Mouse (Mus musculus) brain, embryonic 14.5 days (tissue): Measurements from ENCODE around the gene Lmna. TPM values are rescaled to one million over a fixed set of nuclear protein-coding genes. Genes with fewer than 3 reads are reported as not detected.

Source experiments
- DNase-seq: peaks from one replicate; pipeline ENCODE4 v3.0.0-alpha.2; 2011; ENCODE audit warnings: low read depth
- CTCF ChIP-seq: fragments of 200-500 bp; IDR thresholded peaks from 2 replicates; pipeline ENCODE4 v1.5.1; 2012; ENCODE audit warnings: inconsistent platforms, mild to moderate bottlenecking, moderate library complexity, borderline replicate concordance; ENCODE audit not compliant: insufficient read depth, insufficient read length; ENCODE audit errors: extremely low read depth
- POLR2A ChIP-seq: fragments of 200-500 bp; IDR thresholded peaks from 2 replicates; pipeline ENCODE4 v1.6.1; 2012; ENCODE audit warnings: mild to moderate bottlenecking, inconsistent platforms, borderline replicate concordance; ENCODE audit not compliant: poor library complexity, insufficient read depth, insufficient read length, severe bottlenecking; ENCODE audit errors: extremely low read depth
- polyA plus RNA-seq: library from polyadenylated mRNA; depleted of rRNA; stranded (reverse); fragments of >200 nt; gene quantifications from 2 replicates; pipeline ENCODE4 v1.2.3, GENCODE M21; 2012; rRNA removed

Lmna gene
- polyA plus RNA-seq, result 33.2 and 39.5 TPM in 2 replicates

DNA sequence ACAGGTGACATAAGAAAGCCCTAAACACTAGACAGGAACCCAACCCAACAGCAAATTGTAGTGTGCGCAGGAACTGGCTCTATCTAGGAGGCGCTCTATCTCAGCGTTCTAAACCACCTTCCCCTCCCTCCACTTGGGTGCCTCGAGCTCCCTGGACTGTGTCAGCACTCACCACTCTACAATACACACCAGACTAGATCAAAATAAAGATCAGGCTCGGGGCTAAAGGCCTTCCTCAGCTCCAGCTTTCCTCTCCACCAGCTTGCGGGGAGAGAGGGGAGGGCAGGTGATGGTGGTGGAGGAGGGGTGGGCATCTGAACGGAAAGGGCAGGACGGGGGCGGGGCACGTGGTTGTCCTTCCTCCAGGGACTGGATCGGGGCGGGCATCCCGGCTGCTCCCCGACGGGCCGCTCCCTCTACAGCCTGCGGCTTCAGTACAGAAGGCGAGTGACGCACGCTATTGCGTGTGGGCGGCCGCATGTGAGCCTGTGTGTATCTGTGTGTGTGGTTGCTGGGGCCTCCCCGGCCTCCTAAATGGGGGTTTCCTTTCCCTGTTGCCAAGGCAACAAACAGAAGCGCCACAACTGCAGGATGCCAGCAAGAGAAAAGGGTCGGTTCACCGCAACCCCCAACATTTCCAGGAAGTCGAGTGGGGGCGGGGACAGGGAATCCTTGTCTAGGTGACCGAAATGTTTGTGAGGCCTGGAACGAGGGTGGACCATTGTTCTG is at the start of gene Lmna:
Gene Lmna (minus strand): TSS at position 265 of the 729 bp plus-strand sequence.
- peak; percentile 97 for DNase-seq
- TF ChIP-seq POLR2A (peak; percentile 20; the same call in 1 of the 2 replicates), CTCF (peak; percentile 45)

GRCm38 (mm10) chr3:88556616-88557015 is 46.9 kb upstream of the Lmna start:
- DNase-seq, result no peak
- TF ChIP-seq POLR2A, result no peak
- TF ChIP-seq CTCF, result no peak

- no peak for DNase-seq
- TF ChIP-seq POLR2A (no peak), CTCF (no peak)
These were observed 46.0 kb upstream of the Lmna start for GRCm38 (mm10) chr3:88555731-88556130.

GRCm38 (mm10) chr3:88555069-88555605 is 45.4 kb upstream of the Lmna start:
- no peak for DNase-seq
- TF ChIP-seq POLR2A, result no peak
- no peak for TF ChIP-seq CTCF

- TF ChIP-seq POLR2A (no peak), CTCF (no peak)
- peak; percentile 90 for DNase-seq
These were observed 44.3 kb upstream of the Lmna start for GRCm38 (mm10) chr3:88553880-88554586.

DNA sequence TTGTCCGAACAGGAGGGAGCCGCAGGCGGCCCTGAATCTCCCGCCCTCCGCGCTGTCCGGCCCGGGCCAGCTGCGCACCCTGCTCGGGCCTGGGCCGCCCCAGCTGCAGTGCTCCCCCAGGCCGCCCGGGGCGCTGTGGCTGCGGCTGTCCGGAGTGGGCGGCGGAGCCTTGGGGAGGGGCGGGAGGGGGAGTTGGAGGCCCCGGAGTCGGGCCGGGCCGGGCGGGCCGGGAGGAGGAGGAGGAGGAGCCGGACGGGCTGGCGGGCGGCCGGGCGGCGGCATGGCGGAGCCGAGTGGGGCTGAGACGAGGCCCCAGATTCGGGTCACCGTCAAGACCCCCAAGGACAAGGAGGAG is 43.7 kb upstream of the Lmna start, which contains the start of gene Ubqln4:
Gene Ubqln4 (plus strand): TSS at position 234 of the 355 bp plus-strand sequence.
- DNase-seq, result peak; percentile 95
- TF ChIP-seq CTCF (peak; percentile 79), POLR2A (peak; percentile 81)

GRCm38 (mm10) chr3:88552676-88553524 is 43.1 kb upstream of the Lmna start, which contains the start of gene Lamtor2:
Lamtor2 (minus strand) TSS chr3:88553074.
- no peak for TF ChIP-seq CTCF
- peak; percentile 56; the same call in 1 of the 2 replicates for TF ChIP-seq POLR2A
- peak; percentile 99 for DNase-seq

DNA sequence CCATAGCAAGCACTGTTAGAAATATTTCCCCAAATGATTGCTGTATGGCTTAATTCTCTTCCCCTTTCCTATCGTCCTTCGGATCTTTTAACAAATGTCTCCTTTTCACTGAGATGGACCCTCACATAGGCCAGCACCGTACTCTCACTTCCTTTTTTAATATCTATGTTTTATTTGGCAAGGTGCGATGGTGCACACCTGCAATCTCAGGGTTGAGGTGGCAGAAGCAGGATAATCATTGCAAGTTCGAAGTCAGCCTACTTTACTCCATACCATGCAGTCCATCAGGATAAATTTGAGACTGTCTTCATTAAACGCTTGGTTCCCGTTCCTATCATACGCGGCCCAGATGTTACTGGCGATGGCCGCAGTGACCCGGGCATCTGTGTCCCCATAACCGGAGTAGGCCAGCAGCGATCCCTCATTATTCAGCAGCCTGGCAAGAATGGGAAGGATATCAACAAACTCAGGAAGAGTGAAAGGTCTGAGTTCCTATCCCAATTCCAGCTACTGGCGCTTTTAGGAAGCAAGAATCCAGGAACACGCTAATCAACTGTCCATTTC is 42.4 kb upstream of the Lmna start:
- no peak for TF ChIP-seq CTCF
- TF ChIP-seq POLR2A, result no peak
- no peak for DNase-seq

- TF ChIP-seq POLR2A (no peak), CTCF (no peak)
- DNase-seq, result no peak
These were observed 41.8 kb upstream of the Lmna start for GRCm38 (mm10) chr3:88551586-88551985.

DNA sequence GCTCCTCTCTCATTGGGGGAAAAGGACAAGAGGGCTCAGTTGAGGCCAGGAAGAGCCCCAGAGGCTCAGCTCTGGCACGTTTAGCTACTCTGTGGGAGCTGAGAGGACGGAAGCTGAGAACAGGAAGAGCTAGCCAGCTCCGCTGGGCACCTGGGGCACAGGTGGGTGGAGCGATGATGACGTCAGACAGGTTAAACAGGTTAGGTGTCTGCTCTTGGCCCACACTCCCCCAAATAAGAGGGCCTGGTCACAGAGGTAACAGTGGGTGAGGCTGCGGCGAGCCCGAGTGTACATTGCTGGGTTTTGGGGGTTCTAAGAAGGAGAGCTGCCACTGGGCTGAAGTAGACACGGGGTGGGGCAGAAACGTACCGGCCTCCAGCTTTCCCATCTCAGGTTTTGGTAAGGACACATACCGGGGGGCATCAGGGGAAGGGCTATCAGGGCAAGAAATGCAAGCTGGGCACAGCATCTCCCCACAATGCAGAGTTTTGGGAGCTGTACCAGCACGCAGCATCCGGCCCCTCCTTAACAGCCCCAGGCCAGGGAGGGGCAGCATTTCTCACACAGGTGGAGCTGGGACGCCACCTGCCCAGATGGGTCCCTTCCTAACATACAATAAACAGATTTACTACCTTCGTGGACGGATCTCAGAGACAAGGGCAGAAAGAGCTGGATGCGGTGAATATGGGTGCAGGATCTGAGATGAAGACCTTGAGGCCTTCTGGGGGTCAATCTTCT is 38.6 kb upstream of the Lmna start, which contains the start of gene Rab25:
Gene Rab25 (minus strand): TSS at position 121 of the 738 bp plus-strand sequence.
- DNase-seq, result no peak
- TF ChIP-seq CTCF, result no peak
- no peak for TF ChIP-seq POLR2A
